ENCODE assay signal across 14 mouse cellular contexts in genomic region chr17:7003392-7003791, GRCm38 (mm10). TPM values are rescaled to one million over a fixed set of nuclear protein-coding genes. Genes with fewer than 3 reads are reported as not detected.
"Had no signal": no experiment of that assay in that cellular context is flagged by ENCODE, and none has a peak within 500 bp of the region (broad histone marks: within the 10 kb centered on the region; RNA-seq: fewer than 3 reads in every experiment).

No protein-coding gene starts in this region.

RNA-seq across cellular contexts. Expression of gene Gm1604a, which starts 22.0 kb away (rescaled TPM):
- polyA plus RNA-seq: liver, embryonic 13.5 days; lung, adult 2 months; midbrain, embryonic 10.5 days; midbrain, embryonic 12.5 days; midbrain, embryonic 14.5 days; myocyte; neural tube, embryonic 11.5 days; neural tube, embryonic 13.5 days; small intestine, adult 2 months; stomach, embryonic 14.5 days; stomach, embryonic 16.5 days; testis, adult 2 months; urinary bladder, adult 2 months had no signal

RNA-seq across cellular contexts. Expression of gene Gm49721, which starts 24.7 kb away (rescaled TPM):
- polyA plus RNA-seq: liver, embryonic 15.5 days; midbrain, embryonic 14.5 days; myocyte; small intestine, adult 2 months had no signal
